Mouse (Mus musculus): ENCODE results near the gene Eml4.
A peak's percentile ranks its signal among the peaks of the same experiment; 100 is the strongest.

Gene Eml4

DNA sequence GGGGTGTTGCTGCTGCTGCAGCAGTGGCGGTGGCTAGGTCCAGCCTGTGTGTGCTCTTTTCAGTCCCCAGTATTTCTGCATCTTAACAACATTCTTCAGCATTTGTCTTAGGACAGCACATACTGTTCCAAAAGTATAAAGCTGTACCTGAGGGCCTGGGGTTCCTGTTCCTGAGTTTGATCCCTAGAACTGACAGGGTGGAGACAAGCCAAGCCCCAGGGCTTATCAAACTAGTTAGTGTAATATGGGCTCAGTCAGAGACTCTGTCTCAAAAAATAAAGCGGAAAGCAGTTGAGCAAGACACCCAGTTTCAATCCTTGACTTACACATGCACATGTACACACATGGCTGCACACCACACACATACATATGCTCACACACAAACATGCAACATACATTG lies 34.2 kb downstream of the Eml4 start:
- no peak for DNase-seq

DNA sequence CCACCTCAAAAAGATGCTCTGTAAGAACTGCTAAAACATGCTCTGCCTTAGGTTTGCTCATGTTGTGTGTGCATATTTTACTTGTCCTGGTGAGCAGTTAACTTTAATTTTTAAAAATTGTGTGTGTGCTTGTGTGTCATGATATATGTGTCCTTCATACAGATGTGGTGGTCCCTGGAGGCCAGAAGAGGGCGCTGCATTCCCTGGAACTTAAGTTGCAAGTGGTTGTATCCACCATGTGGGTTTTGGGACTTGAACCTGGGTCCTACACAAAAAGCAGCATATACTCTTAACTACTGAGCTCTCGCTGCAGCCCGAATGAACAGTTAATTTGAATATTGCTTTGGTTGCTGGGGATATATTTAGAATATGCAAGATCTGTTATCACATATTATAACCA lies 36.4 kb downstream of the Eml4 start:
- no peak for DNase-seq

GRCm38 (mm10) chr17:83394013-83394412 lies 43.3 kb downstream of the Eml4 start:
- DNase-seq = no peak

DNA sequence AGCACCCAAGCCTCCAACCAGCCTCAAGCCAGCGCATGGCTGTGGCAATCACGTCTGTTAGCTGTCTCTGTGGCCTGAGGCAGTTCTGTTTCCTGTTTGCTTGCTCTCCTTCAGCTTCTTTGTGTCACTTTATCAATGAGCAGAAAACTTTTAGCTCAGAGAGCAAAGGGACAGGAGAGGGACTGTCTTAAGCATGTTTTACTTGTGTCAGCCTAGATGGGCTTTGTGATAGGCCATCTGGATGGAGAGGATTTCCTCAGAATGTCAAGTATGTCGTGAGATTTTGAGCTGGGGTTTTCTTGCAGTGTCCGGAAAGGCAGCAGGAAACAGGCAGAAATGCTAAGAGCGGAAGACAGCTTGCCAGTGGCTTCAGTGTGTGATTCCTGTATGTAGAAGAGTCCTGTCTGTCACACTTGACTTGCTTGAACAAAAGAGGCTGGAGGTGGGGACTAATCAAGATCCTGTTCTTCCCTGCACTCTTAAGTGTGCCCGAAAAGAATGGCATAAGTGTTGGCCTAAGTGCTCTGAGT lies 46.9 kb downstream of the Eml4 start:
- DNase-seq = no peak

DNA sequence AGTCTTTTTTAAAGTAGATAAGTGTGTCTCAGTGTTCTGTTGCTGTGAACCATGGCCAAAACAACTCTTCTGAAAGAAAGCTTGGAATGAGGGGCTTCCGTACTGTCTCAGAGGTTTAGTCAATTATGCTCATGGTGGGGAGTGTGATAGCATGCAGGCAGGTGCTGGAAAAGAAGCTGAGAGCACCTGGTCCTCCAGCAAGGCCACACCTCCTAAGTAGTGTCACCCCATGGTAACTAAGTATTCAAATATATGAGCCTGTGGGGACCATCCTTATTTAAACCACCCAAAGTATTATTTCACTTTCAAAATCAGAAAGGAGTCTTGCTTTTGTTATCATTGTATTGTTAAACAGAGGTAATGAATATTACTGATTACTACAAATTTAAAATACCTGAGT lies 48.0 kb downstream of the Eml4 start:
- no peak for DNase-seq

- no peak for DNase-seq
Measured at GRCm38 (mm10) chr17:83430607-83431006, 79.9 kb downstream of the Eml4 start.

GRCm38 (mm10) chr17:83443406-83443805 lies 92.7 kb downstream of the Eml4 start:
- no peak for DNase-seq

GRCm38 (mm10) chr17:83449583-83449982 lies 98.9 kb downstream of the Eml4 start:
- no peak for DNase-seq

GRCm38 (mm10) chr17:83451367-83451766 lies 100.6 kb downstream of the Eml4 start:
- peak; percentile 9 for DNase-seq

DNA sequence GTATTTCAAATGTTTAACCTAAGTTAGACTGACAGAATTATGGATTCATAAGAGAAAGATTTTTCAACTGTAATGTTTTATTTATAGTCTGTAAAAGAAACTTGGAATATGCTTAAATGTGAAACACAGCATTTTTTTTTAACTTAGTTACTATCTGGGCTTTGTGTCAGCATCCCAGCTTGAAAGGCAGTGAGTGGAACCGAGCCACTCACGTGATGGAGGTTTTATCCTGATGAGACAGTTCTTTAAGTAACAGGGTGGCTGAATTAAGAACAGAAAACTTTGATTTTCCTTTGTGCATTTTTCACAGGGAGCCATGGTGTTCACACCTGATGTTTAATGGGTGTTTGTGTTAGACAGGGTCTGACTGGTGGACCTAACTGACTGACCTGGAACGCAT lies 101.1 kb downstream of the Eml4 start:
- DNase-seq = no peak

DNA sequence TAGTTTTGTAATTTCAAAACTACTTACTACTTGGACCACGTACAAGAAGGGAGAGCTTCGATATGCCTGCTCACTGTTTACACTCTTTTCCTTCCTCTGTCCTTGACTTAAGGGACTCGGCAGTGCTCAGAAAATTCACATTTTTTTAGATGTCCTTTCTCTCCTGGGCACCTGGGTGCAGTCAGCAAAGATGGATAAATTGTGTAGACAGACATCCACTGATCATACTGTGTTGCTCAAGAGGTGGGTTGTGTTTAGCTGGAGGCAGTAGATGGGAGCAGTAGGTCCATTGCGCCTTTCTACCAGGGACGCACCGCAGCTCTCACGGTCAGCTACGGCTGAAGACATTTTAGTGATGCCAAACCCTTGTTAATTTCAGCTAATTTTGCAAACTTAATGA lies 101.7 kb downstream of the Eml4 start:
- no peak for DNase-seq

DNA sequence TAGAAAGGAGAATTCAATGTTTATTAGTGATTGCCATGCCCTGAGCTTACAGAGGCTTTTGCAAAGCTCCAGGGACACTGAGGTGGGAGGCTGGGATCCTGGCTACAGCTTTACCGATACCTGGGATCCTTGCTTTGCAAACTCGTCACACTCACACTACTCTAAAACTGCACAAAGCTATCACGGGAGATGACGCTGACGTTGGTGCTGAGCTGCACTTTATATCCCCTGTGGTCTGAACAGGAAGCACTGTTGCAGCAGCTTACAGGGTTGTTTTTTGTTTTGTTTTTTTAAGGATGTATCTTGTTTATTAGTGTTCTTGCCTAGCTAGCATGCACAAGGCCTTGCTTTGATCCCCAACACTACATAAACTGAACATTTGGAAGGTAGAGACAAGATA lies 102.9 kb downstream of the Eml4 start:
- DNase-seq = no peak

GRCm38 (mm10) chr17:83457271-83457670 lies 106.5 kb downstream of the Eml4 start:
- no peak for DNase-seq

- no peak for DNase-seq
Measured at GRCm38 (mm10) chr17:83465969-83466368, 115.2 kb downstream of the Eml4 start.

- DNase-seq = no peak
Measured at GRCm38 (mm10) chr17:83466697-83467251, 116.0 kb downstream of the Eml4 start.

- no peak for DNase-seq
Measured at GRCm38 (mm10) chr17:83469586-83469985, 118.9 kb downstream of the Eml4 start.

GRCm38 (mm10) chr17:83477089-83477488 lies 126.4 kb downstream of the Eml4 start:
- DNase-seq = no peak

DNA sequence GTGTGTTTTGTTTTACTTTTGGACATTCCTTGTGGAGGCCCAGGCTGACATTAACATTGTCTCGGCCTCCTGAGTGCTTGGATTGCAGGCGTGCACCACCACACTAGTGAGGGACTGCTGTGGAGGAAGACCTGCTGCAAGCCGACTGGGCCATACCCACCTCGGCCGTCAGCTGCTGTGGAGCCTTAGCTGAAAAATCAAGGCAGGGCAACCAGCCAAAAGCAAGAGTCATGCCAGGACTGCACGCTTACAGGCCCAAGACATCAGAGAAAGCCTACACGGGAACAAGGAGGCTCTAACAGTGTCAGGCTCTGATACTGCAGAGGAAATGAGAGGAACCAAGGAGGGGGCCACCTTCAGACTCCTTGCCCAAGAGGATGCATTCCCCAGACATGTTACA lies 130.8 kb downstream of the Eml4 start:
- DNase-seq = no peak

DNA sequence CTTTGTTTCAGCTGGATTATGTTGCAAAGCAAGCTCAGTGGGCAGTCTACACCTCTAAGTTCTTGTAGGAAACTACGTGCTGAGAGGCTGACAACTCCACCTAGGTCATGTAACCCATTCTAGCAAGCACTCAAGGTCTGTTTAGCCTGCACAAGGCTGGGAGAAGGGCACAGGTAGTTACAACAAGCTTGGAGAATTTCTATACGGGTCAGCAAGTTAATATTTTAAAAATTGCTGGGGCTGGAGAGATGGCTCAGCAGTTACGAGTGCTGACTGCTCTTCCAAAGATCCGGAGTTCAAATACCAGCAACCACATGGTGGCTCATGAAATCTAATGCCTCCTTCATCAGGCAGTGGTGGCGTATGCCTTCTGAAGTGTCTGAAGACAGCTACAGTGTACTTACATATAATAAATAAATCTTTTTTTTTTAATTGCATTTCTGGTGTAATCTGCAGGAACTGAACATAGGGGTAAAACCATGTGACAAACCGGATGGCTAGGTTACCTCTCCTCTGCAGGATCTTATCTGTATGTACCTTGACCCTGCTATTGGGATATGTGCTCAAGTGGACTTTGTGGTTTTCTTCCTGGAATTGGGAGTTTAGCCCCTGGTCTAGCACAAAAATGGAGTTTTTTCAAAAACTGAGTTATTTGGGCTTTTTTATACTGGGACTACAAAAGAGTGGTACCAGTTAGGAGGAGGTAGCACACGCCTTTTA lies 132.2 kb downstream of the Eml4 start:
- no peak for DNase-seq

- DNase-seq = no peak
Measured at GRCm38 (mm10) chr17:83483784-83484183, 133.1 kb downstream of the Eml4 start.

- DNase-seq = no peak
Measured at GRCm38 (mm10) chr17:83487762-83488161, 137.0 kb downstream of the Eml4 start.

DNA sequence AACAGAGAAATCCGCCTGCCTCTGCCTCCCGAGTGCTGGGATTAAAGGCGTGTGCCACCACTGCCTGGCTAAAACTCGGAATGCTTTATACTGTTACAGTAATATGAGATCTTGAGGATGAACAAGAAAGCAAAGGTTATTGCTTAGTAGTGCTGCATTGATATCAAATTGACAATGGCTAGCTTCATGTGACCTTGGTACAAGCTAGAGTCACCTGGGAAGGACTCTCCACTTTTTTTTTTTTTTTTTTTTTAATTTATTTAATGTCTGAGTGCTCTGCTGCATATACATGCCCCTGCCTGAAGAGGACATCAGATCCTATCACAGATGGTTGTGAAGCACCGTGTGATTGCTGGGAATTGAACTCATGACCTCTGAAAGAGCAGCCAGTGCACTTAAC lies 148.2 kb downstream of the Eml4 start:
- DNase-seq = no peak

GRCm38 (mm10) chr17:83499692-83500091 lies 149.0 kb downstream of the Eml4 start:
- DNase-seq = no peak

DNA sequence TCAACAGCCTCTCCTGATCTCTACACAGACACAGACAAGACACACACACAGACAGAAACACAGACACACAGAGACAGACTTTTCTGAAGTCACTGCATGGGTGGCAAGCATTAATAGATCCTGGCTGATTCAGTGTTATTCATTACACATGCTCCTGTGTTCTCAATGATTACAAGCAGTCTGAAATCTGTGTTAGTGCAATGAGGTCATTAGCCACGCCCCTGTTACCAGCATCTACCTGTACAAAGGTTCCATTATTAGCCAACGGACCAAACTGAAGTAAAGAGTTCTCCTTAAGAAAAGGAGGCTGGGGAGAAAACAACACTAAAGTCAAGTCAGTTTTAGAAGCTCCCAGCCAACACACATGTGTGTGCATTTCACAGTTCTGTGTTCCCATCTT lies 153.0 kb downstream of the Eml4 start:
- no peak for DNase-seq

GRCm38 (mm10) chr17:83512130-83512529 lies 161.4 kb downstream of the Eml4 start:
- DNase-seq = no peak
